Mouse (Mus musculus): ENCODE measurements around the gene Vegfb. TPM values are rescaled to one million over a fixed set of nuclear protein-coding genes. Genes with fewer than 3 reads are reported as not detected.

Vegfb gene
- polyA plus RNA-seq (2012; rRNA removed) = 82.9 and 83.0 TPM in 2 replicates

GRCm38 (mm10) chr19:6987061-6987903 is at the start of gene Vegfb:
TSS of gene Vegfb (minus strand) at chr19:6987651.
- Histone ChIP-seq H3K27me3 (replicated peaks; ENCODE audit: control insufficient read depth, insufficient read depth, low read length) (no peaks in the 10 kb centered on the region), H3K4me3 (ENCODE audit: insufficient read depth, low read depth, low read length) (peak within 1 kb of the TSS; percentile 72), H3K4me1 (ENCODE audit: control insufficient read depth, insufficient read depth, low read length) (peaks cover 7% of the 10 kb centered on the region; the same call in 1 of the 2 replicates), H3K27ac (ENCODE audit: insufficient read depth, low read depth, low read length) (peak within 1 kb of the TSS; percentile 66), H3K36me3 (ENCODE audit: control insufficient read depth, insufficient read depth, low read length) (no peaks in the 10 kb centered on the region)
- WGBS = 1% methylated on average over 82 of the region's 85 CpGs
- TF ChIP-seq POLR2A (IDR thresholded peaks at IDR 0.05; ENCODE audit: low read depth, low read length) (no peak), CTCF (conservative IDR thresholded peaks at IDR 0.05; ENCODE audit: insufficient read depth, insufficient read length, low read depth, low read length) (no peak)
- peak; percentile 76 for DNase-seq

GRCm38 (mm10) chr19:7034006-7034405 is 46.6 kb upstream of the Vegfb start:
- no peak overlapping the region for H3K4me3 ChIP-seq (ENCODE audit: insufficient read depth, low read depth, low read length)
- no peak for DNase-seq
- no peaks in the 10 kb centered on the region for H3K27me3 ChIP-seq (replicated peaks; ENCODE audit: control insufficient read depth, insufficient read depth, low read length)
- no peaks in the 10 kb centered on the region; the same call in 1 of the 2 replicates for H3K4me1 ChIP-seq (ENCODE audit: control insufficient read depth, insufficient read depth, low read length)
- H3K36me3 ChIP-seq (ENCODE audit: control insufficient read depth, insufficient read depth, low read length) = peaks cover 8% of the 10 kb centered on the region
- no peak overlapping the region for H3K27ac ChIP-seq (ENCODE audit: insufficient read depth, low read depth, low read length)
- no peak for TF ChIP-seq POLR2A (IDR thresholded peaks at IDR 0.05; ENCODE audit: low read depth, low read length)
- TF ChIP-seq CTCF (conservative IDR thresholded peaks at IDR 0.05; ENCODE audit: insufficient read depth, insufficient read length, low read depth, low read length) = no peak
- 81% methylated on average over 5 of the region's 5 CpGs for WGBS

GRCm38 (mm10) chr19:7029531-7029930 is 42.1 kb upstream of the Vegfb start:
- no peak for DNase-seq
- no peaks in the 10 kb centered on the region for H3K27me3 ChIP-seq (replicated peaks; ENCODE audit: control insufficient read depth, insufficient read depth, low read length)
- H3K4me3 ChIP-seq (ENCODE audit: insufficient read depth, low read depth, low read length) = no peak overlapping the region
- peaks cover 12% of the 10 kb centered on the region for H3K36me3 ChIP-seq (ENCODE audit: control insufficient read depth, insufficient read depth, low read length)
- TF ChIP-seq CTCF (conservative IDR thresholded peaks at IDR 0.05; ENCODE audit: insufficient read depth, insufficient read length, low read depth, low read length) (no peak), POLR2A (IDR thresholded peaks at IDR 0.05; ENCODE audit: low read depth, low read length) (no peak)
- H3K4me1 ChIP-seq (ENCODE audit: control insufficient read depth, insufficient read depth, low read length) = no peaks in the 10 kb centered on the region
- WGBS = 92% methylated on average over 5 of the region's 5 CpGs
- H3K27ac ChIP-seq (ENCODE audit: insufficient read depth, low read depth, low read length) = no peak overlapping the region

- 40% methylated on average over 3 of the region's 3 CpGs for WGBS
- DNase-seq = peak; percentile 77
- Histone ChIP-seq H3K4me3 (ENCODE audit: insufficient read depth, low read depth, low read length) (no peak overlapping the region), H3K36me3 (ENCODE audit: control insufficient read depth, insufficient read depth, low read length) (peaks cover 6% of the 10 kb centered on the region), H3K27ac (ENCODE audit: insufficient read depth, low read depth, low read length) (no peak overlapping the region), H3K27me3 (replicated peaks; ENCODE audit: control insufficient read depth, insufficient read depth, low read length) (no peaks in the 10 kb centered on the region), H3K4me1 (ENCODE audit: control insufficient read depth, insufficient read depth, low read length) (no peaks in the 10 kb centered on the region)
- TF ChIP-seq CTCF (conservative IDR thresholded peaks at IDR 0.05; ENCODE audit: insufficient read depth, insufficient read length, low read depth, low read length) = peak; percentile 89
- no peak for TF ChIP-seq POLR2A (IDR thresholded peaks at IDR 0.05; ENCODE audit: low read depth, low read length)
Observed at GRCm38 (mm10) chr19:7020224-7020641, 32.8 kb upstream of the Vegfb start.

GRCm38 (mm10) chr19:7019191-7019590 is 31.7 kb upstream of the Vegfb start, which contains the start of gene Fermt3:
TSS of gene Fermt3 (minus strand) at chr19:7019469.
- no peak within 1 kb of the TSS for H3K27ac ChIP-seq (ENCODE audit: insufficient read depth, low read depth, low read length)
- WGBS = 70% methylated on average over 5 of the region's 5 CpGs
- peak; percentile 49 for DNase-seq
- no peaks in the 10 kb centered on the region for H3K27me3 ChIP-seq (replicated peaks; ENCODE audit: control insufficient read depth, insufficient read depth, low read length)
- no peaks in the 10 kb centered on the region for H3K4me1 ChIP-seq (ENCODE audit: control insufficient read depth, insufficient read depth, low read length)
- TF ChIP-seq POLR2A (IDR thresholded peaks at IDR 0.05; ENCODE audit: low read depth, low read length) (no peak), CTCF (conservative IDR thresholded peaks at IDR 0.05; ENCODE audit: insufficient read depth, insufficient read length, low read depth, low read length) (no peak)
- peaks cover 6% of the 10 kb centered on the region for H3K36me3 ChIP-seq (ENCODE audit: control insufficient read depth, insufficient read depth, low read length)
- H3K4me3 ChIP-seq (ENCODE audit: insufficient read depth, low read depth, low read length) = peak within 1 kb of the TSS; percentile 21; the same call in 1 of the 2 replicates

- DNase-seq = no peak
- no peaks in the 10 kb centered on the region for H3K4me1 ChIP-seq (ENCODE audit: control insufficient read depth, insufficient read depth, low read length)
- H3K27me3 ChIP-seq (replicated peaks; ENCODE audit: control insufficient read depth, insufficient read depth, low read length) = no peaks in the 10 kb centered on the region
- H3K27ac ChIP-seq (ENCODE audit: insufficient read depth, low read depth, low read length) = no peak overlapping the region
- no peak overlapping the region for H3K4me3 ChIP-seq (ENCODE audit: insufficient read depth, low read depth, low read length)
- H3K36me3 ChIP-seq (ENCODE audit: control insufficient read depth, insufficient read depth, low read length) = peaks cover 4% of the 10 kb centered on the region; the same call in 1 of the 2 replicates
- no peak for TF ChIP-seq CTCF (conservative IDR thresholded peaks at IDR 0.05; ENCODE audit: insufficient read depth, insufficient read length, low read depth, low read length)
- no peak for TF ChIP-seq POLR2A (IDR thresholded peaks at IDR 0.05; ENCODE audit: low read depth, low read length)
- WGBS = 78% methylated on average over 11 of the region's 11 CpGs
Observed at GRCm38 (mm10) chr19:7018546-7018945, 31.1 kb upstream of the Vegfb start.
